Mouse (Mus musculus) olfactory bulb, adult 2 months (tissue): ENCODE data around the gene Bri3bp.

Source experiments
- CTCF ChIP-seq: fragments of 200-500 bp; IDR thresholded peaks from 2 replicates; pipeline ENCODE4 v1.5.1; 2012; ENCODE audit warnings: low read depth, mild to moderate bottlenecking, low read length, moderate library complexity; ENCODE audit not compliant: insufficient read depth
- POLR2A ChIP-seq: fragments of 200-500 bp; IDR thresholded peaks from 2 replicates; pipeline ENCODE4 v1.6.1; 2012; ENCODE audit warnings: mild to moderate bottlenecking, low read depth, low read length, moderate library complexity; ENCODE audit not compliant: insufficient read depth

DNA sequence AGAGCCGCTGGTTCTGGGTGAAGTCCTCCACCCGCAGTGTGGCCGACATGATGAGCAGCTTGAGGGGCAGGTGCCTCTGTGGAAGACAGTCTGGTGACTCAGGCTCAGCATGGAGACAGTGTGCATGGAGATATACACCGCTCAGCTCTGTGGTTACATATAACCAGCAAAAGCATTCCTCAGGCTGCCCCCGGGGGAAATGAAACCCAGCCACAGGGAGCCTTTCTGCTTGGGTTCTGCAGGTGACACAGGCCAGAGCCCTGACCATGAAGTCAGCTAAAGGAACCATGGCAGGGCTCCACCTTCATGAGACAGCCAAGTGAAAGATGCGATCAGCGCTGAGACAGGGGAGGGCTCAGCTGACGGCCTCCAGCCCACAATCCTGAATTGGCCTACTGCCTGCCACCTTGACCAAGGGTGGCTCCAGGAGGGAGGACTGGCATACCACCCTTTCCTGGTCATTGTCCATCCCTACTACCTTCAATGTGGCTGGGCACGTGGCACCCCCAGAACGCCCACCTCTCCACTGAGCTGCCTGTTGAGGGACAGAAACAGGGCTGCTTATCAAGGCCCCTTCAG is 15.6 kb upstream of the Bri3bp start:
- no peak for TF ChIP-seq CTCF
- TF ChIP-seq POLR2A, result no peak
